Mouse (Mus musculus): ENCODE measurements around the gene Nudcd3. TPM values are rescaled to one million over a fixed set of nuclear protein-coding genes. Genes with fewer than 3 reads are reported as not detected.

Nudcd3 gene
- total and polyA plus RNA-seq, 3 experiments: 30.7 to 82.2 (median 35.6) TPM

- Histone ChIP-seq H3K4me2 (ENCODE audit: insufficient read depth, low read depth, poor library complexity, severe bottlenecking) (no peak overlapping the region), H3K27me3 (replicated peaks) (peaks cover 18% of the 10 kb centered on the region), H3K4me3 (replicated peaks in 1 of 3; ENCODE audit: low read depth in 2 of 3, low read length in 2 of 3, poor library complexity in 1 of 3) (no peak overlapping the region), H3K79me2 (replicated peaks; ENCODE audit: control insufficient read depth, extremely low read depth, insufficient read depth, poor library complexity, severe bottlenecking) (no peaks in the 10 kb centered on the region), H3K9ac (ENCODE audit: insufficient read depth, low read depth) (no peak overlapping the region), H3K9me3 (replicated peaks; ENCODE audit: low read length) (no peaks in the 10 kb centered on the region), H3K4me1 (ENCODE audit: control insufficient read depth in 1 of 2, insufficient read depth in 2 of 2) (peaks cover 0 to 5% of the 10 kb centered on the region in 2 experiments; a peak in 1 of 4 replicates), H3K36me3 (replicated peaks in 1 of 2; ENCODE audit: control insufficient read depth in 1 of 2, insufficient read depth in 1 of 2, low read length in 1 of 2) (no peaks in the 10 kb centered on the region), H3K27ac (ENCODE audit: insufficient read depth, low read depth) (no peak overlapping the region)
- TF ChIP-seq TBP (conservative IDR thresholded peaks at IDR 0.05; ENCODE audit: low read depth, low read length): no peak
- no peak for TF ChIP-seq MYC (IDR thresholded peaks at IDR 0.05; ENCODE audit: low read depth, low read length)
- TF ChIP-seq NELFE (IDR thresholded peaks at IDR 0.05; ENCODE audit: low read depth, low read length): no peak
- no peak for TF ChIP-seq JUND (conservative IDR thresholded peaks at IDR 0.05; ENCODE audit: low read depth, low read length)
- TF ChIP-seq CHD1 (IDR thresholded peaks at IDR 0.05; ENCODE audit: low read depth, low read length): no peak
- TF ChIP-seq MAFK (IDR thresholded peaks at IDR 0.05; ENCODE audit: insufficient replicate concordance, low read length): no peak
- no peak for TF ChIP-seq USF2 (conservative IDR thresholded peaks at IDR 0.05; ENCODE audit: low read depth, low read length)
- no peak for TF ChIP-seq E2F4 (IDR thresholded peaks at IDR 0.05; ENCODE audit: insufficient replicate concordance, low read depth, low read length)
- in situ Hi-C loops (cut with MboI; ENCODE audit: low pct_ligation_motif_present, low pct_unique_long_range_greater_than_20kb, low sequenced_read_pairs): loop anchor here (5.0 kb wide), 1 partner anchor 38 kb away; no protein-coding TSS in a partner anchor
- DNase-seq (ENCODE audit: extremely low read depth): no peak
- dilution Hi-C loops (cut with MboI; ENCODE audit: extremely low pct_ligation_motif_present, extremely low pct_unique_long_range_greater_than_20kb, low sequenced_read_pairs): no loop called here
Measured at GRCm38 (mm10) chr11:6075618-6076066, 124.6 kb downstream of the Nudcd3 start.

GRCm38 (mm10) chr11:6068181-6068957 lies 131.8 kb downstream of the Nudcd3 start:
- Histone ChIP-seq H3K4me2 (ENCODE audit: insufficient read depth, low read depth, poor library complexity, severe bottlenecking) (no peak overlapping the region), H3K79me2 (replicated peaks; ENCODE audit: control insufficient read depth, extremely low read depth, insufficient read depth, poor library complexity, severe bottlenecking) (no peaks in the 10 kb centered on the region), H3K27ac (ENCODE audit: insufficient read depth, low read depth) (no peak overlapping the region), H3K4me3 (replicated peaks in 1 of 3; ENCODE audit: low read depth in 2 of 3, low read length in 2 of 3, poor library complexity in 1 of 3) (no peak overlapping the region), H3K9me3 (replicated peaks; ENCODE audit: low read length) (peaks cover 39% of the 10 kb centered on the region), H3K36me3 (replicated peaks in 1 of 2; ENCODE audit: control insufficient read depth in 1 of 2, insufficient read depth in 1 of 2, low read length in 1 of 2) (no peaks in the 10 kb centered on the region), H3K27me3 (replicated peaks) (peaks cover 18% of the 10 kb centered on the region), H3K4me1 (ENCODE audit: control insufficient read depth in 1 of 2, insufficient read depth in 2 of 2) (peaks cover 0 to 5% of the 10 kb centered on the region in 2 experiments; a peak in 1 of 4 replicates), H3K9ac (ENCODE audit: insufficient read depth, low read depth) (no peak overlapping the region)
- TF ChIP-seq MAFK (IDR thresholded peaks at IDR 0.05; ENCODE audit: insufficient replicate concordance, low read length): no peak
- TF ChIP-seq ZMIZ1 (IDR thresholded peaks at IDR 0.05; ENCODE audit: low read depth, low read length): no peak
- no peak for TF ChIP-seq MXI1 (IDR thresholded peaks at IDR 0.05; ENCODE audit: low read depth, low read length)
- TF ChIP-seq EP300 (IDR thresholded peaks at IDR 0.05; ENCODE audit: low read length): no peak
- no peak for TF ChIP-seq RAD21 (IDR thresholded peaks at IDR 0.05; ENCODE audit: low read depth, low read length)
- no peak for TF ChIP-seq TBP (conservative IDR thresholded peaks at IDR 0.05; ENCODE audit: low read depth, low read length)
- no peak for TF ChIP-seq MYC (IDR thresholded peaks at IDR 0.05; ENCODE audit: low read depth, low read length)
- TF ChIP-seq RCOR1 (conservative IDR thresholded peaks at IDR 0.05; ENCODE audit: low read depth, low read length): no peak
- no peak for TF ChIP-seq BHLHE40 (IDR thresholded peaks at IDR 0.05; ENCODE audit: low read depth, low read length)
- TF ChIP-seq PAX5 (IDR thresholded peaks at IDR 0.05; ENCODE audit: low read length): no peak
- no peak for TF ChIP-seq MAZ (IDR thresholded peaks at IDR 0.05; ENCODE audit: low read depth, low read length)
- no peak for TF ChIP-seq SMC3 (IDR thresholded peaks at IDR 0.05; ENCODE audit: low read depth, low read length)
- TF ChIP-seq TCF12 (IDR thresholded peaks at IDR 0.05; ENCODE audit: low read depth, low read length): no peak
- TF ChIP-seq MEF2A (IDR thresholded peaks at IDR 0.05; ENCODE audit: borderline replicate concordance, low read depth, low read length): no peak
- TF ChIP-seq CHD2 (IDR thresholded peaks at IDR 0.05; ENCODE audit: low read length): no peak
- no peak for TF ChIP-seq CTCF (conservative IDR thresholded peaks at IDR 0.05 in 1 of 2, IDR thresholded peaks at IDR 0.05 in 1 of 2; ENCODE audit: low read depth in 2 of 2, low read length in 2 of 2)
- dilution Hi-C loops (cut with MboI; ENCODE audit: extremely low pct_ligation_motif_present, extremely low pct_unique_long_range_greater_than_20kb, low sequenced_read_pairs): no loop called here
- in situ Hi-C loops (cut with MboI; ENCODE audit: low pct_ligation_motif_present, low pct_unique_long_range_greater_than_20kb, low sequenced_read_pairs): no loop called here
- DNase-seq (ENCODE audit: extremely low read depth): no peak
